Mouse (Mus musculus) lung, postnatal 0 days (tissue): ENCODE measurements around the gene C1rl.

Experiments used
- CTCF ChIP-seq: IDR thresholded peaks from 2 replicates; pipeline ENCODE4 v1.5.1; 2016; ENCODE audit warnings: antibody characterized with exemption, mild to moderate bottlenecking
- EP300 ChIP-seq: IDR thresholded peaks from 2 replicates; pipeline ENCODE4 v1.6.1; 2016; ENCODE audit warnings: antibody characterized with exemption, mild to moderate bottlenecking, control low read depth

DNA sequence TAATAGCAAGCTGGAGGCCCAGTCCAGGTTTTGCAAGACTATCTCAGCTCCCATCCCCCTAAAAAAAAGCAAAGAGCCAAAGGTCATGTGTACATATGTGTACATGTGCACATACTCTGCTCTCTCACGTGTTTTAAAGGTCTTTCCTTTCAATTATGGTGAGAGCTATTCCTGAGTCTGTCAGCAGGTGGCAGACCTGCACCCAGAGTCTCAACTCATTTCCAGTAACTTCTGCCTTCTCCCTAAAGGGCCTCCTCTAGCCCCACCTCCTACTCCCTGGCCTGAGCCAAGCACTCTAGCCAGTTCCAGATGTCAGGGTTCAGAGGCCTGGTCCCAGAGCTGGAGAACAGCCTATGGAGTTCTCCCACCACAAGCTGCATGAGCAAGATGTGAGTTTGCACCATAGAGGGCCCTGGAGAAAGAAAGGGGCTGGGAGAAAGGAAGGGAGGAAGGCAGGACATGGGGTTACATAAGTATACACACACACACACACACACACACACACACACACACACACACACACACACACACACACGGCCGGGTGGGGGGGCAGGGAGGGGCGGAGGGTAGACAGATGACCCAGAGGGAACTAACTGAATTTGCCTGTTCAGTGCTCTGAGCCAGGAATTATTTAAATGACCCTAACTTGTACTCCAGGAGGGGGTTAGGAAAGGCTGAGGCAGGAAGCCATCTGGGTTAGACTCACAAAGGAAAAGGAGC lies at the start of gene C1rl:
- no peak for TF ChIP-seq EP300
- peak; percentile 80 for TF ChIP-seq CTCF
